Mouse (Mus musculus) regulatory T cell (primary cell): ENCODE measurements around the gene Mcts2.
"Not testable (repeated sequence)": the region's sequence is repeated elsewhere in the genome, so short reads cannot be mapped to it uniquely, and the experiment has no call there.

Experiments used
- in situ Hi-C: fragments of 300-600 bp; cut with MboI, MseI; formaldehyde crosslinking; loops from one replicate; pipeline ENCODE4 v1.15.1; 2025; ENCODE audit warnings: high pct_unique_total_duplicates

The Mcts2 gene

GRCm38 (mm10) chr2:152686806-152687267 is at the start of gene Mcts2:
Gene Mcts2 (plus strand): TSS chr2:152687035.
- in situ Hi-C loops, result no loop called here

DNA sequence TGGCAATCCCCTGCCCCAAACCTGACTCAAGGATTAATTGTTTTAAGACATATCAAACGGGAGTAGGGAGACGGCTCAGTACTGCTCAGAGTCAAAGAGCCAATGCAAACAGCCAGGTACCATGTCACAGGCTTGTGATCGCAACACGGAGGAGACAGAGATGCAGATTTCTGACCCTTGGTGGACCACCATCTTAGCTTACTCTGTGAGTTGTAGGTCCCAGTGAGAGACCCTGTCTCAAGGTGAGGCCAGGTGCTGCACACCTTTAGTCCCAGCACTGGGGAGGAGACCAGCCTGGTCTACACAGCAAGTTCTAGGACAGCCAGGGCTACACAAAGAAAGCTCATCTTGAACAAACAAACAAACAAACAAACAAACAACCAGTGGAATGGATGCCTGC is 49.5 kb upstream of the Mcts2 start:
- in situ Hi-C loops, result no loop called here

DNA sequence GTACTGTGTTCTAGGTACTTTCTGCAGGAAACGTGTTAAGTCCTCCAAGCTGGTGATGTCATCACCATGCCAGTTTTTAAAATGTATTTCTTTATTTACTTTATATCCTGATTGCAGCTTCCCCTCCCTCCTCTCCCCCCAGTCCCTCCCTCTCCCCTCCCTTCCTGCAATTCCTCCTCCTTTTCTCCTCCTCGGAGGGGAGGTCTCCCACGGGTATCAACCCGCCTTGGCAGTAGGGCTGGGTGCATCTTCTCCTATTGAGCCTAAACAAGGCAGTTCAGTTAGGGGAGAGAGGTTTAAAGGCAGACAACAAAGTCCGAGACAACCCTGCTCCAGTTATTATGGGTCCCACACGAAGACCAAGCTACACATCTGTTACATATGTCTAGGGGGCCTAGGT is 48.0 kb upstream of the Mcts2 start:
- in situ Hi-C loops, result no loop called here

- in situ Hi-C loops, result no loop called here
These were observed 47.3 kb upstream of the Mcts2 start for GRCm38 (mm10) chr2:152639406-152640113.

- in situ Hi-C loops, result no loop called here
These were observed 33.8 kb upstream of the Mcts2 start for GRCm38 (mm10) chr2:152652901-152653620.

- in situ Hi-C loops, result no loop called here
These were observed 32.7 kb upstream of the Mcts2 start for GRCm38 (mm10) chr2:152653874-152654715.

- in situ Hi-C loops, result loop anchor here (5.0 kb wide), 1 partner anchor 40 kb away; no protein-coding TSS in a partner anchor
These were observed 29.4 kb upstream of the Mcts2 start for GRCm38 (mm10) chr2:152657398-152657797.

- in situ Hi-C loops, result no loop called here
These were observed 25.7 kb upstream of the Mcts2 start for GRCm38 (mm10) chr2:152661163-152661562.

DNA sequence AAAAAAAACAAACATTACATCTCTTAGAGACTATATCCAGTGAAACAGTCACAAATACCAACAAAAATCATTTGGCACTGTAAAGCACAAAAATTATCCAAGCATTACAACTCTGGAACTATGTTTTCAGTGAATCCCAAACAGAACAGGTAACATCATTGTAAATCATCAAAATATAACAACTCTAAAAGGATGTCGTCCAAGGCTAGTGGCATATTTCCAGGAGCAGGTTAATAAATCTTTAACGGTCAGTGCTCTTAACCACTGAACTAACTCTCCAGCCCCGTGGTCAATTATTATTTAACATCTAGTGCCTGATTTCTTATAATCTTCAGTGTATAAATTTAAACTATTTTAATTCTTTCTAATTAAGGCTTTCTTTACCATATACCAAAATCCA is 20.6 kb upstream of the Mcts2 start:
- in situ Hi-C loops, result not testable (repeated sequence)

GRCm38 (mm10) chr2:152669256-152669638 is 17.6 kb upstream of the Mcts2 start, which contains the start of gene H13:
Gene H13 (plus strand): TSS chr2:152669461.
- in situ Hi-C loops, result no loop called here

DNA sequence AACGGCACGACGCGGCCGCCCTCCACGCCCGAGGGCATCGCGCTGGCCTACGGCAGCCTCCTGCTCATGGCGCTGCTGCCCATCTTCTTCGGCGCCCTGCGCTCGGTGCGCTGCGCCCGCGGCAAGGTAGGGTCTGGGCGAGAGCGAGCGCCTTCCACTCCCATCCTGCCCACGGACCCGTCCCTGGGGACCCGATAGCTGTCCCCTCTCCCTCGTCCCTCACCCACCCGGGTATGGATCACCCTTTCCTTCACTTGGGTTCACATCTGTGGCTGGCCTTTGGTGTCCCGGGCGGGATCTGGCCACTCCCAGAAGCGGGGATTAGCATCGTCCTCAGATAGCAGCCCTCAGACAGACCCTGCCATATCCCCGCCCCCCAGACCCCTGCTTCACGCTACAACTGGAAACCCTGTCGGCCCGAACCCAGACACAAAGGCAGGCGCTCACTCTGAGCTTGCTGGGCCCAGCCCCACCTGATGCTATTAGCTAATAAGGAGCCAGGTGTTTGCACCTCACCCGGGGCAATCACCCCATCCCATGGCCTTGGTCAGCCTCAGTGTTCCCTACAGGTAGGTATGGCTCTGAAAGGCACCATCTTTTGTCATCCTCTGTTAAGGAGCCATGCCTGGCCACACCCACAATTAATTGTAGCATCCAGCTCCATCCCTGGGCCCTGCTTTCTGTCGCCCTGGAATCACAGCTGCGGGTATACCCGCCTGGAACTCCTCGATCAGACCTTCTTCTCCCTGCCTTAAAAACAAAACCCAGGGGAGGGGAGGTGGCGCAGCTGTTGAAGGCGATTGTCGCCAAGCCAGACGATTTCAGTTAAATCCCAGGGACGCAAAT is 17.0 kb upstream of the Mcts2 start:
- in situ Hi-C loops, result no loop called here

GRCm38 (mm10) chr2:152670983-152671641 is 15.7 kb upstream of the Mcts2 start:
- in situ Hi-C loops, result no loop called here

- in situ Hi-C loops, result no loop called here
These were observed 15.2 kb upstream of the Mcts2 start for GRCm38 (mm10) chr2:152671642-152671999.

- in situ Hi-C loops, result no loop called here
These were observed 14.7 kb upstream of the Mcts2 start for GRCm38 (mm10) chr2:152672166-152672565.

- in situ Hi-C loops, result no loop called here
These were observed 12.7 kb upstream of the Mcts2 start for GRCm38 (mm10) chr2:152674148-152674547.

- in situ Hi-C loops, result no loop called here
These were observed 11.5 kb upstream of the Mcts2 start for GRCm38 (mm10) chr2:152675252-152675791.

DNA sequence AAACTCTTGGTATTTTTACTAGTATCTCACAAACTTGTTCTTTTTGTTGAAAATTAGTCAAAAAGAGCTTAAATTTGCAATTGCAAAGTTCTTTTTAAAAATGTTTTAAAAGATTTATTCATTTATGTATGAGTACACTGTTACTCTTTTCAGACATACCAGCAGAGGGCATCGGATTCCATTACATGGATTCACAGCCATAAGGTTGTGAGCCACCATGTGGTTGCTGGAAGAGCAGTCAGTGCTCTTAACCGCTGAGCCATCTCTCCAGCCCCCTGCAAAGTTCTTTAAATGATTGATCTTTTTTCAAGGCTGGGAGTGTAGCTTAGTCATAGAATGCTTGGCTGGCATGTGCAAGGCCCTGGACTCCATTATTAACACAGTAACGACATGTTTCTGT is 8.5 kb upstream of the Mcts2 start:
- in situ Hi-C loops, result no loop called here

DNA sequence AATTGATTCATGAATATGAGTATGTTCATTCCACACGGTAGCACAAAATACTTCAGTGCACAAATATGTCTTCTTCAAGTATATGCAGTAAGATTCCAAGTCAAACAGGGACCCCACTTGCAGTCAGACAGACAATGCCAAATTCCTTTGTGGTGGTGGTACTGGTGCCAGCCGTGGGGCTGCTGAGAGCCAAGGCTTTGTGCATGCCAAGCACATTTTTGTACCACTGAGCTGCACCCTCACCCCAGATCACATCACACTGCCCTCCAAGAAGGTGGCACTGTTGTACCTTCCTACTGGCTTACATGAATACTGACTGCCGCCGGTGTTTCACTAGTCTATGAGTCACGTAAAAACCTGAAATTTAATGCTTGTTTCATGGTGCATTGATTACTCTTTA is 7.9 kb upstream of the Mcts2 start:
- in situ Hi-C loops, result no loop called here

DNA sequence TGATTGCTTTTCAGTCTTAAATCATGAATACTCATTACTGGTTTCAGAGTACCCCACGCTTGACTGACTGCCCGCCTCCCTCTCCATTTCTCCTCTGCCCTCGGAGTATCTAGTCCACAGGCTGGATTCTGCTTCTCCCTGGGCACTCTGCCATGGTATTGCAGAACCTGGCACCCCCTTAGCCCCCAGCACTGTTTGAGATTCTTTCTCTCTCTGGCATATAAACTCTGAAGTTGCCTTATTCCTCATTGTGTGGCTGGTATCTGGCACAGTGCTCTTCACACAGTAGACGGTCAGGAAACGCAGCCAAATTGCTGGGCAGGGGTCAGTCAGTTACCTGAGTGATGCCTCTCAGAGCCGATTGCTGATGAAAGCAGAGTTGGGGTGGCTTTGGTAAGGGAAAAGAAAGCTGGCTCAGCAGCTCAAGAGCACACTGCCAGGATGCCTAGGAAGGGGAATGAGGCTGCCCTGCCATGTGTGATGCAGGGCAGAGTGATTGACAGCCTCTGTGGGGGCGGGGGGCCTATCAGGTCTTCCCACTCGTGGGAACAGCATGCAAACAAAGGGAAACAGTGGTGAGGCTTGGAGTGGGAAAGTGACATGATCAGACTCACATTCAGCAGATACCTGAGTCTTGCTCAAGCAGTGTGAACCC is 7.0 kb upstream of the Mcts2 start:
- in situ Hi-C loops, result no loop called here

DNA sequence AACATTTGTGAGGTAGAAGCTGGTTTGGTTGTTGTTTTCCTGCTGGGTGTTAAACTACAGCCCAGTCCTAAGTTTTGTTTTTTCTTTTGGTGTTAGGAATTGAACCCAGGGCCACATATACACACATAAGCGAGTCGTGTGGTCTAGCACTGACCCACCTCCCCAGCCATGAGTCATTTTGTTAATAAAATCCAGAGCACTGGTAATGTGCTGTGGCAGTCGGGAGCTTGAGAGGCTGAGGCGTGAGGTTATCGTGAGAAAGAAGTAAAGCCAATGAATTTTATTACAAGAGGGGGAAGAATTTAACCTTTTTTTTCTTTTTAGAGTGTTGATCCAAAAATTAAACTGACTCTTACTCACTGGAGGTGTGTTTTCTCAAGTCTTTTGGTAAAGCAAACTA is 3.7 kb upstream of the Mcts2 start:
- in situ Hi-C loops, result no loop called here
